Mouse (Mus musculus) E14TG2a.4 (cell line): ENCODE data around the gene Ak9.

Experiments
- CTCF ChIP-seq: conservative IDR thresholded peaks from 2 replicates; pipeline ENCODE4 v1.5.1; 2014; ENCODE audit warnings: low read length
- NANOG ChIP-seq: IDR thresholded peaks from 2 replicates; pipeline ENCODE4 v1.6.1; 2014; ENCODE audit warnings: borderline replicate concordance, low read length, mixed read lengths
- POU5F1 ChIP-seq: IDR thresholded peaks from 2 replicates; pipeline ENCODE4 v1.6.1; 2014; ENCODE audit warnings: low read length, borderline replicate concordance

DNA sequence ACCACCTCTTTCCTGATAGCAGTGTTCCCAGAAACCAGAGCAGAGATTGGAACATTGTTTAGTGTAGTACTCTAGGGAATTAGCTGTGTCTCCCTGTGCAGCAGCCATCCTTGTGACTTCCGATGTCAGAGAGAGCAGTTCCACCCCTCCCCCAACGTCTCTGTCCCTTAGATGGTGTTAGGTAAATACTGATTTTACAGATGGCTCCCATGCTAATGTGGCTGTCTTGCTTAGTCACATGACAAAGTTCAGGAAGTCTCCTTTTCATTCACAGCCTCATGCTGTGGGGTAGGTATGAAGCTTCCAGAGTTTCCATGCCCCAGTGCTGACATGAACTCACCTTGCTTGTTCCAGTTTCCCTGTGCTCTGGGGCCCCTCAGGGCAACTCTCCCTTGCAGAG is 156.7 kb downstream of the Ak9 start:
- no peak for TF ChIP-seq CTCF
- no peak for TF ChIP-seq POU5F1
- no peak for TF ChIP-seq NANOG
